Mouse (Mus musculus) c-Kit-positive CD71-positive TER-119-negative erythroid progenitor cells, embryonic 14.5 days (primary cell): Measurements from ENCODE around the gene Grm5.

Source experiments
- DNase-seq: peaks from one replicate; pipeline ENCODE4 v3.0.0-alpha.2; 2013; ENCODE audit warnings: low read depth

Gene Grm5

DNA sequence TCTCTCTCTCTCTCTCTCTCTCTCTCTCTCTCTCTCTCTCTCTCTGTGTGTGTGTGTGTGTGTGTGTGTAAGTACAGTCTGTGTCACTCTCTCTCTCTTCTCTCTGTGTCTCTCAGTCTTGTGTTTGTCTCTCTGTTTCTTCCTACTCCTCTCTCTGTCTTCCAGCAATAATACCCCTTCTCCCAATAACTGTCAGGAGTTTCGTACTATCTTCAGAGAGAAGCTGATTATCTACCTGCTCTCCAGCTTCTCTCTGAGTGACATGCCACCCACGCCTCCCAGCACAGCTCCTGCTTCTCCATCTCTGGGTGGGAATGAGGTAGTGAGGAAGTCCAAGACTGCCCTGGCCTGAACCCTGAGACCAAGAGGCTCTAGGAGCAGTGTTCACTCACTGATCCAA lies at the start of gene Grm5:
TSS of gene Grm5 (plus strand) at position 301 of the 400 bp plus-strand sequence.
- no peak for DNase-seq

DNA sequence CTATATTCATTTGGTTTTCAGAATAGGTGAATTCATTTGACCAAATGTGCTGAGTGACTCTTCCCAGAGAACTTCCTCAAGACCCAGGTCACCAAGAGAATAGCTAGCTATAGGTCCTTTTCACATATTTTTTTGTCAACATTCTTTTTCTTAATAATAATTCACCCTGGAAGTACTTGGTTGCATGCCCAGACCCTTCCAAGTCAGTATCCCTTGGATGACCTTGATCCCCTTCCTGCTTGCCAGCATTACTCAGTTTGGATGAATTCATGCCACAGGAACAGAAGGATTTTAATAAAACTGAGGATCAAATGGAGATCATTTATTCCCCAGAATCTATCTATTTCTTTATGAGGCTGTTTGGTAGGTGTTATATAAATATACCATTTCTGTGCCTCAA lies 44.9 kb upstream of the Grm5 start:
- DNase-seq = no peak

DNA sequence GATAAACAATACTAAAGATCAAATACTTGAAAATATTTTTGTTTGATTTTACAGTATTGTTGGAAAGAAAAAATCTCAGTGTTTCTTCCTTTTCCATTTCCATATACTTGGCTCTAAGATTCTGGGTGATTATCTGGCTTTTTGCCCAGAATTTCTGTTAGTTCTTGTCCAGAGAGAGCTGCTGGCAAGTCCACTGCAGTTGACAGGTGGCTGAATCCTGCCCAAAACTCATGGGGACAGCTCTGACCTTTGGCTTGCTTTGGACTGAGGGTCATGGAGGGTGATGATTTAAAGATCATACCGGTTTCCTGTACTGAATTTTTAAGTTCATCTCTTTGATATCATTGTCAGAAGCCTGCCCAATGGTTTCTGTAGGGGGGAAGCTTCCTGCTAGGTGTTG lies 18.7 kb upstream of the Grm5 start:
- DNase-seq = no peak

DNA sequence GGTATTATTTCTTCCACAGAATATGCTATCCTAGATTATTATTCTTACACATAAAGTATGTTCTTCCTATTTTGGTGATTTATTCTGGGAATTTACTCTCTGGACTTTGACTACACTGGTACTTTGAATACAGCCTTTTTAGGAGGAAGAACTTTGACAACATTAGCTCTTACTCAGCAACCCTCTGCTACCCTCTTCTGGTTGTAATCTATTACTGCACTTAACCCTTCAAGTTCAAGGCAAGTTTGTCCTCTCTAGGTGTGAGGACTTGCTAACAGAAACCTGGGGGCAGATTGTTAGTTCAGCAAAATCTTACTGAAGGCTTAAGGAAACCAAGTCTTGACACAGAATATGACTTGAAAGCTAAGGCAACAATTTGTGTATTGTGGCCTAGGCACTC lies 17.5 kb upstream of the Grm5 start:
- no peak for DNase-seq

DNA sequence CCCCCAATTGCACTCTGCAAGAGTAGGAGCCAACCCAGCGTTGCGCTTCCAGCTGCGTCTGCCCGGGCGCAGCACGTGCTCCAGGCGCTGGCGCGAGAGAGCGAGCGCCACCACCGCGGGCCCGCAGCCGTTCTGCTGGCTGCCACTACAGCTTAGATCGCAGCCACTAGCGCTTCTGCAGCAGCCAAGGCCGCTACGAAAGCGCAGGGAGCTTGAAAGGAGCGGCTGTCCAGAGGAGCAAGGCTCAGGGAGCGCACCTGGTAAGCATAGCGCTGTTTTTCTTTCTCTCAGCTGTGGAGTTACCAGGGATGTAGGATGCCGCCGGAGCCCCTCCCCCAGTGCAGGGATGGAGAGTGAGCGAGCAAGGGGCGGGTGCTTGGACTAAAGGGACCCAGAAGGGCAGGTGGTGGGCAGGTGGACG lies 323 bp downstream of the Grm5 start:
- no peak for DNase-seq

DNA sequence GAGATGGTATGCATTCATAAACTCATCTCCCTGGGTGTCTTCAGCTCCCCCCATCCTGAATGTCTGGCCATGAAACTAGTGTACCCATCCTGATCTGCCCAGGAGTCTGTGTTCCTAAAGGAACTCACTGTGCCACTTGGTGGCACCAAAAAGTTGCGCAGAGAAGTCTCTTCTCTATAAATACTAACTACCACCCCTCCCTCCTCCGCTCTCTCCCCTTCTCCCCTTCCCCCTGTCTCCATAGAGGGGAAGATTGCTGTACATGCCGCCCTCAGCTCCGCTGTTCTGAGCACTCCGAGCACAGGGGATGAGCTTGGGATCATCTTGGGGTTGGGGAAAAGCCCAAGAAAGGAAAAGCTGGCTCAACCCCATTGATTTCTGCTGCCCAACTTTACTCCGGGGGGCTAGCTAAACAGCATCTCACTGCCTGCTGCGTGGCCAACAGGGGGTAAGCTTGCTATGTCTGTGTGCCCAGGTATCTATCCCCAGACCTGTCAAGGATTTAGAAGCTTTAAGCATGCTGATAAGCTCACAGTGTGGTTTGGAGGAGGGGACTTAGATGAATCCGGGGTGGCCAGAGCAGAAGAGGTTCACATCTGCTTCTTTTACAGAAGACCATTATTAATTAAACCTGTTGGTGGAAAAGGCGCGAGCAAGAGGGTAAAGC lies 2.4 kb downstream of the Grm5 start:
- DNase-seq = no peak

DNA sequence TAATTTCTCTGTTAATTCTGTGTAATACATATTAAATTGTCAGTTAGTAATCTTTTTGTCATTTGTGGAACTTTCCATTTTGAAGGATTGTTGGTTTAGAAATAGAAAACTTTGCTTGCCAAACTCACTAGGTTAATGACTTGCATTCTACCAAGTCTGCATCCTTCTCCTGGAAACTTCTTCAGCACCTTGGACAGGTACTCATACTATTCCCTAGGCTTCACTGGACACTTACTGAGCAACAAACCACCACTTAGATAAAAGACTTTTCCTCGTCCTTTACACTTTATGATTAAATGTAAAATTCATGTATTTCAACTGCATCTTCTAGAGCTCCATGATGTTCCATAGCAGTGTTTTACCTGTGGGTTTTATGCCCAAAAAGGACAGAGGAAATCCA lies 4.0 kb downstream of the Grm5 start:
- no peak for DNase-seq

DNA sequence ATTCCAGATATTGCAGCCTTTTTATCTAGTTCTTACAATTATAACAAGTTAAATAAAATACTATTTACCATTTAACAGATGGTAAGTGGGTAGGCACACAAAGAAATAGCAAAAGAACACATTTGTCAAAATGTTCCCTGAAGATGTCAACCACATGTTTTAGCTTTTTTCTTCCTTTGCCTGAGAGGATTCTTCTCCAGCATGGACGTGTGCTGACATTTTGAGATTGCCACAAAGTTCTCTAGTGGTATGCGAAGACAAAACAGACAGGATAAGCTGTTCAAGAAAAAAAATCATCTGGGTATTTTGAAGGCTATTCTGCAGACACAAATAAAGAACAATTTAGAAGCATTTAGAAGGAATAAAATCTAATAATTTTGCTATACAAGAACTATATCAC lies 42.3 kb downstream of the Grm5 start:
- DNase-seq = no peak

DNA sequence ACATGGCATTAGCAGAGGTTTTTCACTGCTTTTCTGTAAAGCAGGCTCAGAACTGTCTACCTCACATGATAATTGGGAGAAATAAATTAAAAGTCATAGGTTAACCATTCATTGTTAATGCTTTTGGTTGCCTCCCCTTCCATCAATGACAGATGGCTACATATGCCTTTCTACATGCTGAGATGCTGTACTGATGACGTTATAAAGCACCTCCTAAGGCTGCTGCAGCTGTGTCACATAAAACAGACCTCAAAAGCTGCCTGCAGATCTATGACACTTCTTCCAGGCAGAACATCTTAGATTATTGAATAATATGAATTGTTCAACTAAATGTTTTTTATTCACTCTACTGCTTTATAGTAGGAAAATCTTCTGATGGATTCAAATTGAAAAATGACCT lies 51.6 kb downstream of the Grm5 start:
- DNase-seq = no peak

DNA sequence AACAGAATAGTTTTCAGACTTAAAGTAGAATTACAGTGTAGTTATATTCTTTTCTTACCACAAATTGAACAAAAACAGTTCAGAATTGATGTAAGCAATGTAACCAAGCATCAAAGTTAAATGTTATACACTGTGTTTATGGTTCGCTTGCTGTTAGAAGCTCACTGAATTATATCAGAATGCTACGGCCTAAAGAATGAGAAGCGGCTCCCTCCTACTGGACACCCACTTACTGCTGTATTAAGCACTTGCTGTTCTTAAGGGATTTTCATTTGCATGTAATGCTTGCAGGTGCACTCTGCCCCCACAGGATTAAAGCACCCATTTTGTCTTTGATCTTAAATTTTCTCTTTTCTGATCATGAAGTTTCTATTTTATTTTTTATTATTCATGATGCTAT lies 66.6 kb downstream of the Grm5 start:
- no peak for DNase-seq

DNA sequence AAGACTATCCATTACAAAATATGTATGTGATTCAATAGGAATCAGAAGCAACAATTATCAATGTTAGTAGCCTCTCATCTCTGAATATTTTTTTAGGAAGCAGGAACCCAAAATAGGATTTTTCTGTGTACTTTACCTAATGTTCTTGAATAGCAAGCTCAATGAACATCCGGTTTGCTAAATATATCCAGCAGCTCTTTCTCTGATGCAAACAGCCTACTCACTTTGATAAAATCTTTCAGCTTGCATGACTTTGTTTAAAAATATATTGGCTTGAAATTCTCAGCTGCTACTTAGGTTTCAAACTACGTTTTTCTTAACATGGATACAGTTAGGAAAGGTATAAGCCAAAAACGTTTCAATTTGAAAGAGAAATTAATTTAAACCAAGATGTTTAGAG lies 77.8 kb downstream of the Grm5 start:
- no peak for DNase-seq

DNA sequence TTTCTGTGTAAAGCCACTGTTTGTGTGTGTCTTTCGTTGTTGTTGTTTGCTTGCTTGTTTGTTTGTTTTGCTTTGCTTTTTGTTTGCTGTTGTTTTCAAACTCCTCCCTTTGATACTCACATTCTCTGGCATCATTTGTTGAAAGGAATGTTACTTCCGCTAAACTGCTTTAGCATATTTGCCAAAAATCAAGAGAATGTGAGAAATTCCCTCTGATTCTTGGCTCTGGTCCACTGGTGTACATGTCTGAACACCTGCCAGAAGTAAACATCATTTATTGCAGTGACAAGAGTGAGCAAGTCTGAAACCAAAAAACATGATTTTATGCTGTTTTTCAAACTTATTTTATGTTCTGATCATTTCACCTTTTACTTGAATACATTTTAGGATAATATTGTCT lies 80.1 kb downstream of the Grm5 start:
- no peak for DNase-seq

DNA sequence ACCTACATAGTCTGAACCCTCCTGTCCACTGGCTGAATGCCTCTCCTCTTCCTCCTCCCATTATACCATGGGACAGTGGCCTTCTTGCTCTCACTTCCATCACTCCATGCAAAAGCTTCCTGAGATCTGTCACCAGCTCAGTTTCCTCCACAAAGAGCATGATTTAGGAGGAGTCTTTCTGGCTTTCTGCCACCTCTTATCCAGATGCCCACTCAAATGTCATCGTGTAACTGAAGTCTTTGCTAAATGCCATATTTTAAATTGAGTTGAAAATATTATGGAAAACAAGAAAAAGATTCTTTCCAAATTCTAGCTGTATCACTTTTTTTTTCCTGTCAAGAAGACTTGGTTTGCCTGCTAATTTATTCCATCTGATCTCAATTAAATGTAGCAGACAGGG lies 132.4 kb downstream of the Grm5 start:
- DNase-seq = no peak

DNA sequence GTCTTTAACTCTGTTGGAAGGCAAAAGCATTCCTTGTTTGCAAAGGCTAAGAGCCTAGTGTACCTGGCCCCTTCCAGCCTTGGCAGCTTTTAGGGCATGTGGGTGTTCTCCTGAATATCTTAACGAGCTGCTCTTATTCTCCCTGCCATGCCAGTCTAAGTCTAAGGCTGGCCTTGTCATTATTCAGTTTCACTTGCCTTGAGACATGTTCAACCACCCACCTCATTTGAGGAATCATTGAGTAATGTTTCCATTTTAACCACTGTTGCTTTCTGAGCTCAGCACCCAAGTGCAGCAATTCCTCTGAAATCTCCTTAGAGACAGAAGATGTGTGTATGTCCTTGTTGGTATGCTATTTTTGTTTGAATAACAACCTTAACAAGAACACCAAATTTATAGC lies 134.7 kb downstream of the Grm5 start:
- no peak for DNase-seq

DNA sequence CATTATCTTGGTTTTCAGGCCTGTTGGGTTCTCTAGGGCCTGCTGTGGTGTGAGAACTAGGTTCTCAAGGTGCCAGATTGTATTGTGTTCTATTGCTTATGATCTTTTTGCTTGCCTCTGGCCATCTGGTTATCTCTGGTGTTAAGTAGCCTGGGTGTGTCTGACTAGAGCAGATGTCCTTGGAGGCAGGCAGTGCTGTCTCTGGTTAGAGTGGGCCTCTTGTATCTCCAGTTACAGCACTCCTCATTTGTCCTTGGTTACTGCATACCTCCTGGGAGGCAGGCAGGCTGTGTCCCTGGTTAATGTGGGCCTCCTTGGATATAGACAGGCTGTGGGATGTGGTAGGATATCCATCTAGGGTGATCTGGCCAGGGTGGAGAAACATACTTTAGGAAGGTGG lies 150.5 kb downstream of the Grm5 start:
- no peak for DNase-seq

DNA sequence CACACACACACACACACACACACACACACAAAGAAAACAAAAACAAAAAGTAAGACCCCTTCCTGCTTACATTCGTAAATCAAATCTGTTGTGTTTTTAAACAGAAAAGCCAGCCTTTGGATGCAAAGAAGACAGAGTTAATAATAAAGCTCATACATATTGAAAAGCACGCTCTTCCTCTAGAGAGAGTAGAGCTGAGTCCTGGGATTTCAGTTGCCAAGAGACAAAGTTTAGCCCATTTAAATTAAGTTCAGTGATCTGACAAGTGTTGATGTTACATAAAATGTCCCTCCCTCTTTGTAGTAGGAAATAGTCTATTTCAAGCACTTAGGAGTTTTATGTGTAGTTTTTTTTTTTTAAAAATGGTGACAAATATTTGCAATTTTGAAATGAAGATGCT lies 178.0 kb downstream of the Grm5 start:
- DNase-seq = no peak

DNA sequence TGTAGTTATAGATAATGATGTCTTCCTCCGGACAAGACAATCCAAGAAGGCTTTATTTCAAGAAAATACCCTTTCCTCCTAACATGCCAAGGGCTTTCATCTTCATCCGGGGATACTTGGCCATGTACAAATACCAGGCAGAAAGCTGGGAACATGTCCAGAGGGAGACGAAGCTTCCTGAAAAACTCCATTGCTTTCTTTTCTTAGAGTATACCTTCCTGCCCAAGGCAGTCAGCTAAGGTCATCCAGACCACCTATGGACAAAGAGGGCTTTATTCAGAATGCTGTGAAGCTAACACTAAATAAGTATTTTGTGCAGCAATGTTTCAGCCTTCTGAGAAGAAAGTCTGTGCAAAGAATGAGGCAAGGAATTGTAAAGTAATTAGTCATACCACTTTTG lies 178.4 kb downstream of the Grm5 start:
- DNase-seq = no peak

DNA sequence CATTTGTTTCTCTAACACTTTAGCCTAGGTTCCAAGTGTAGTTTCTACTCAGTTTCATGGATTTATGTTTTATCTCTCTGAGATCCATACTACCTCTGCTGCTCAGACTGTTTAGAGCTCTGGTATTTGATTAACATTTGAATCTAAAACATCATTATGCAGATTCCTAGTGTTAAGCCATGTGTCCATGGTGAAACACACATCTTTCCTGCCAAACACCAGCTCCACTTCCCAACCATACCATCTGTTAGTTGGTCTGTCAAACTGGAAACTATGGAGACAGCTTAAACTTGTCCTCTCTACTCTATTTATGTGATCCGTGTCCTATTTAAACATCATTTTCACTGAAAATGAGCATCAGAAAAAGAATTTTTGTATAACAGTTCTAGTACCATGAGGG lies 203.6 kb downstream of the Grm5 start:
- no peak for DNase-seq

DNA sequence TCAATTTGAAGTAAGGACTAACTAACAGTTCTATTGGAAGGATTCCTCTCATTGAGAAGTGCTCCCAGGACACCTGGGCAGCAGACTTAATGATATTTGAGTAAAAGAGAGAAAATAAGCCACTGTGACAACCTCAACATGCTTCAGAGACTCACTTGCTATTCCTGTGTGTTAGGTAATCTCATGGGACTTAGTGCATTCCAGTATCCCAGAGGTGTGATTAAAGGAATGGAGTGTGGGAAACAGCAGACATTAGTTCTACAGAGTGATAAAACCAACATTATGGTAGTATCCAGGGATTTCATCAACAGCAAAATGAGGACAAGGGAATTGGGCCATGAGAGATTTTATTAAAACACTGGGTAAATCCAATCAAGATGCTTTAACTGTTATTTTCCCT lies 205.0 kb downstream of the Grm5 start:
- no peak for DNase-seq

DNA sequence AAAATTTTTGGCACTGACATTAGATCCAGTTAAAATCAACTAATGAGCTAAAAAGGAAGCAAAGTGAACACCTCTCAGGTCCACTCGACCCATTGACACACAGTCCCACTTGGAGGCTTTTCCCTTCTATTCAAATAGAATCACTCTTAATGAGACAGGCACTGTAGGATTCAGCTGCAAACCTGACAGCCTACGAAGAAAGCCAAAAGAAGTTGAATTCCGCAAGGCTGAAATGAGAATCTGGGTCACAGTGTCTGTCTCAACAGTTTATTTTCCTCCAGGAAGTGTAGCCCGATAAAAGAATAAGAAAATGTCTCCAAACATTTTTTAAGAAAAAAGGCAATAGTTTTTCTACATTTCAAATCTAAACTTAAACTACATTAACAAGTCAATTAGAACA lies 209.9 kb downstream of the Grm5 start:
- no peak for DNase-seq

DNA sequence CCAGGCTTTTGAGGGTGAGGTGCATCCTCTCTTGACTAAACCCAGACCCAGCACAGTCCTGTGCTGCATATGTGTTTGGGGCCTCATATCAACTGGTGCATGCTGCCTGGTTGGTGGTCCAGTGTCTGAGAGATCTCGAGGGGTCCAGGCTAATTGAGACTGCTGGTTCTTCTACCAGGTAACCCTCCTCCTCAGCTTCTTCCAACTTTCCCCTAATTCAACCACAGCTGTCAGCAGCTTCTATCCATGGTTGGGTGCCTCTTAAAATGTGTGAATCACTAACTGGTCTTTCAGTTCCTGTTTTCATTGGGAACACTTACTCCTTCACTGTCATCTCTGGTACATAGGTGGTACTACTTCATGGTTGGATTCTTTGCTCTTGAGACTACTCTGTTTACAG lies 240.9 kb downstream of the Grm5 start:
- DNase-seq = no peak

DNA sequence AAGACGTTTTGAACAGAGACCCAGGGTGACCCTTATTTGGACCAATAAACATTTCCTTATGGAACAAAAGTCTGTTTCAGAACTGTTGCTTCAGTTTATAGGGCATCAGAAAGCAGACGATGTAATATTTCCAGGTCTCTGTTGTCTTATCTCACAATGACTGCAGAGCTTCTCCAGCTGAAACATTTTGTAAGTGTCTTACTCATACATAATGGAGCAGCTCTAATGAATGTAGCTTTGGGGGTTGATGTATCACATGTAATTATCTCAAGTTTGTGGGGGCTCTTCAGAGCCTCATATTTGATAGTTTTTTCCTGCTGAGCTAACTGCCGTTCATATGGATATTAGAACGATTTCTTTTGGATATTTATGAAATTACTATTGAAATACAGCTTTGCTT lies 250.7 kb downstream of the Grm5 start:
- DNase-seq = no peak

DNA sequence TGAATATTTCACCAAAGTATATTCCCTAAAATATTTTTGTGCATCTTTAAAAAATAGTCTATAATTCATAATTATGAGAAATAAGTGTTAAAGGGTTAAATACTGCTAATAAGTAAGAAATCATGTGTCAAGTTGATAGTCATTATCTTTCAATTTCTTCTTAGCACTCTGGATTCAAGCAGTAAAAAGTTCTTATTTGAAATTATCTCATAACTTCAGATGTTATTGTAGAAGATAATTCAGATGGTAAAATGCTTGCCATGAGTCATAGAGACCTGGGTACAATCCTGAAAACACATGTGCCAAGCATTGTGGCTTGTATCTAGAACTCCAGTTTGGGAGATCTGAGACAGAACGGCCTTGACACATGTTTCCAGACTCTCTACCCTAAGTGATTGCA lies 254.6 kb downstream of the Grm5 start:
- DNase-seq = no peak

DNA sequence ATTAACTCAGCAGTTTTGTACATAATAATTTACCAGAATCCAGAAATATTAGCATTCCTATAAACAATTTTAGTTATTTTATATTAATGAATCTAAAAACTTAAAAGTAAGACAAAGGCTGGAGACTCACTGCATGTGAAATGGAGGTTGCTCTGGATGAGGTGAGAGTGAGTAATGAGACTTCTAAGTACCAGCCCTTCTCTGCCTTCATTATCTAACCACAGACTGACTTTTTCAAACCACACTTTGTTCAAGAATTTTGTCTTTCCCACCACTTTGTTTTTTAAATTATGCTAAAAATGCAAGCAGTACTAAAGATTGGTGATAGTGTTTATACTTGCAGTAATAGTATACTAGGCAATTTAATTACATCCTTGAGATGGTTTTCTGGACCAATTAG lies 259.5 kb downstream of the Grm5 start:
- DNase-seq = no peak

DNA sequence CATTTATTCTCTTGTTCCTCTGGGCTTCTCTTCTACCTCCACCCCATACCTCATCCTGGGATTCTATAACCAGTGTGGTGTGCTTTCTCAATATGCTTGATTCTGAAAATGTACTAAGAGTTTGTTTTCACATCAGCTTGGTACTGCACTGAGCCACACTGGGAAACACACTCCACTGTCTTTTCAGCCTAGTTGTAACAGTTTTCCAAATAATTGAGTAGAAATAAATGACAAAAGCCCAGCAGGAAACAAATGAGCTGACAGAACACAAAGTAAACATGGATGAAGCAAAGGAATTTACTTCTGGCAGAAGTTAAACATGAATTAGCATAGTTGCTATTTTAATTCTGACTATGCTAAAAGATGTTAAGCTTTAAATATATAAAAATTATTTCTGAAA lies 262.1 kb downstream of the Grm5 start:
- DNase-seq = no peak
